ENCODE assay signal across 8 mouse cellular contexts in the genomic region with DNA sequence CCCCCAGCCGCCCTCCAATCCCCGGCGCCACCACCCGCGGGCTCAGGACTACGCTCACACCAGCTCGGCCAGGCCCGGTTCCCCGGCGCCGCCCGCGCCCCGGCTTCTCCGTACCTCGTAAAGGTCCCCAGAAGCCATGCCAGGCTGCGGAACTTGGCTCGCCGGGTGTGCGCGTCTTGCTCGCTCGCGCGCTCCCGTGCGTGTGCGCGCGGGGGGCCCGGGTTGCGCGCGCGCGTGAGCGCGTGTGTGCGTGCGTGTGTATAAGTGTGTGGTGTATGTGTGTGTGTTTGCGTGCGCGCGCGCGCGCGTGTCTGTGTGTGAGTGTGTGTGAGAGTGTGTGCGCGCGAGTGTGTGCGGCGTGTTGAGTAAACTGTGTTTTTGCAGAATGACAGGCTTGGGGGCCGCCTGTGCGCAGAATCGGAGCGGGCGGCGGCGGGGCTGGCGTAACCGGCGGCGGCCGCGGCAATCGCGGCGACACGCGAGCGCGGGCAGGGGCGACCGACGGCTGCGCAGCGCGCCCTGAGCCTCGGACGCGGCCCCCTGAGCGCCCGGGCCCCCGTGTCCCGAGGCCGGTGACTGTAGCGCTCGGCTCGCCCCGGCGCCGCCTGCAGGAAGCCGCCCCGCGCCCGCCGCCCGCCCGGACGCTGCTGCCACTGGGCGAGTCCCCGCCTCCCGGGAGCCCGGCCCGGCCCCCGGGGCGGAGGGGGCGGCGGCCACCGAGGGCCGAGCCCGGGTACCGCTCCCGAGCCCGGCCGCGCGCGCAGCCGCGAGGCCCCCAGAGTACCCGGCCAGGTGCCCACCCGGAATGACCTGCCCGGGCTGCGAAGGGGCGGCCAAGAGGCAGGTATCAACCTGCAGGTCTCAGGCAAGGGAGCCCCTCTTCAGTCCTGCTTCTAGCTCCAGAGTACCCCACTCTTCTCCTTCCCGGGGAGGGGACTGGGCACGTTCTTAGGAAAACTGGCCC. TPM values are rescaled to one million over a fixed set of nuclear protein-coding genes. Genes with fewer than 3 reads are reported as not detected.
DNase-seq lines count a peak whose midpoint lies in the region; ATAC-seq lines count a peak whose summit lies in the region.

A gene (minus strand): TSS at position 308 of the 964 bp plus-strand sequence.

- H3K4me2 ChIP-seq in forebrain, embryonic 11.5 days (ENCODE audit: low read depth, low read length, severe bottlenecking), result peak within 1 kb of the TSS; percentile 84
- H3K4me2 ChIP-seq in heart, embryonic 15.5 days, result peak within 1 kb of the TSS; percentile 89
- peak within 1 kb of the TSS; percentile 85 for H3K4me2 ChIP-seq in liver, embryonic 12.5 days

- peak; percentile 75 to 79 for DNase-seq in B cell, adult 2 months
- DNase-seq in brain, embryonic 18.5 days (ENCODE audit: low read depth, low spot score), result peak; percentile 74
- DNase-seq in forebrain, embryonic 11.5 days (ENCODE audit: low spot score), result peak; percentile 87
- peak; percentile 90 for DNase-seq in kidney, postnatal 14 days
- DNase-seq in naive thymus-derived CD4-positive, alpha-beta T cell, adult 2 months (ENCODE audit: low read depth), result peak; percentile 88
- peak; percentile 79 for DNase-seq in splenic B cell, adult 2 months (ENCODE audit: low read depth, low spot score)

- H3K27me3 ChIP-seq in forebrain, embryonic 11.5 days (ENCODE audit: control insufficient read depth, insufficient read depth, low read length), result no peaks in the 10 kb centered on the region; the same call in 1 of the 2 replicates
- peaks cover 10% of the 10 kb centered on the region; the same call in 1 of the 2 replicates for H3K27me3 ChIP-seq in heart, embryonic 15.5 days
- peaks cover 22% of the 10 kb centered on the region for H3K27me3 ChIP-seq in liver, embryonic 12.5 days (replicated peaks)
- no peaks in the 10 kb centered on the region for H3K27me3 ChIP-seq in splenic B cell, adult 2 months (ENCODE audit: control insufficient read depth, insufficient read depth, low read length, poor library complexity, severe bottlenecking)

- ATAC-seq in forebrain, embryonic 11.5 days (replicated peaks; ENCODE audit: low FRiP score), result peak; percentile 87
- ATAC-seq in heart, embryonic 15.5 days (replicated peaks; ENCODE audit: insufficient number of reproducible peaks, insufficient read depth, low FRiP score, low read depth), result peak; percentile 83
- ATAC-seq in liver, embryonic 12.5 days, result peak; percentile 77

- peak within 1 kb of the TSS; percentile 85 for H3K9ac ChIP-seq in forebrain, embryonic 11.5 days (ENCODE audit: low read length)
- H3K9ac ChIP-seq in heart, embryonic 15.5 days, result peak within 1 kb of the TSS; percentile 83
- H3K9ac ChIP-seq in liver, embryonic 12.5 days, result peak within 1 kb of the TSS; percentile 75

- H3K36me3 ChIP-seq in forebrain, embryonic 11.5 days (ENCODE audit: control insufficient read depth, insufficient read depth, low read length), result no peaks in the 10 kb centered on the region
- H3K36me3 ChIP-seq in heart, embryonic 15.5 days, result peaks cover 4% of the 10 kb centered on the region; the same call in 1 of the 2 replicates
- peaks cover 4% of the 10 kb centered on the region; the same call in 1 of the 2 replicates for H3K36me3 ChIP-seq in liver, embryonic 12.5 days
- no peaks in the 10 kb centered on the region for H3K36me3 ChIP-seq in splenic B cell, adult 2 months (ENCODE audit: control insufficient read depth, insufficient read depth, low read length, poor library complexity, severe bottlenecking)

- no peaks in the 10 kb centered on the region; the same call in none of the 2 replicates for H3K9me3 ChIP-seq in forebrain, embryonic 11.5 days (ENCODE audit: control insufficient read depth, low read length)
- no peaks in the 10 kb centered on the region for H3K9me3 ChIP-seq in heart, embryonic 15.5 days (replicated peaks)
- 0 out of 2 replicates have a peak, but pooled peaks cover 7% of the 10 kb centered on the region for H3K9me3 ChIP-seq in liver, embryonic 12.5 days (replicated peaks)

- H3K4me3 ChIP-seq in forebrain, embryonic 11.5 days (ENCODE audit: low read depth, low read length), result peak within 1 kb of the TSS; percentile 76
- peak within 1 kb of the TSS; percentile 91 for H3K4me3 ChIP-seq in heart, embryonic 15.5 days
- peak within 1 kb of the TSS; percentile 75 for H3K4me3 ChIP-seq in liver, embryonic 12.5 days

- peak within 1 kb of the TSS; percentile 10; the same call in 1 of the 2 replicates for H3K27ac ChIP-seq in forebrain, embryonic 11.5 days (ENCODE audit: low read depth, low read length)
- H3K27ac ChIP-seq in heart, embryonic 15.5 days, result peak within 1 kb of the TSS; percentile 85
- H3K27ac ChIP-seq in liver, embryonic 12.5 days, result peak within 1 kb of the TSS; percentile 68

- peaks cover 7% of the 10 kb centered on the region; the same call in 1 of the 2 replicates for H3K4me1 ChIP-seq in forebrain, embryonic 11.5 days (replicated peaks; ENCODE audit: control insufficient read depth, insufficient read depth, low read length)
- peaks cover 10% of the 10 kb centered on the region for H3K4me1 ChIP-seq in heart, embryonic 15.5 days (replicated peaks)
- peaks cover 30% of the 10 kb centered on the region for H3K4me1 ChIP-seq in liver, embryonic 12.5 days

- WGBS in forebrain, embryonic 11.5 days, result under 1% methylated on average over 105 of the region's 129 CpGs
- WGBS in heart, embryonic 15.5 days, result under 1% methylated on average over 120 of the region's 129 CpGs
- under 1% methylated on average over 87 of the region's 129 CpGs for WGBS in liver, embryonic 12.5 days (ENCODE audit: insufficient replicate concordance)

RNA-seq across cellular contexts. Expression of the gene that starts here (rescaled TPM):
- 8.3 and 9.0 TPM in 2 replicates for polyA plus RNA-seq in forebrain, embryonic 11.5 days (2014; fragmentation: Nextera tagmentation; extraction: Ambion mirVana)
- 4.1 and 5.5 TPM in 2 replicates for polyA plus RNA-seq in heart, embryonic 15.5 days (2015; fragmentation: Nextera tagmentation; extraction: Ambion mirVana)
- 3.6 and 4.1 TPM in 2 replicates for polyA plus RNA-seq in liver, embryonic 12.5 days (2016; fragmentation: Nextera tagmentation; extraction: Ambion mirVana)

Comparison
In these comparisons a context has a peak if more than half of its experiments do, and no peak if none do; other contexts are left out.
1. Peak in every context shown above with its lines: DNase-seq, ATAC-seq, H3K4me3 ChIP-seq and H3K27ac ChIP-seq.
2. H3K27ac ChIP-seq: peak in every context shown above with its lines; median percentile 85 in heart, embryonic 15.5 days; 68 in liver, embryonic 12.5 days; 10 in forebrain, embryonic 11.5 days.